Mouse (Mus musculus): ENCODE measurements around the gene Tssk3. TPM values are rescaled to one million over a fixed set of nuclear protein-coding genes. Genes with fewer than 3 reads are reported as not detected.

Tssk3 gene
- polyA plus RNA-seq, 1 experiment from 2014 or later, result not detected

- no peaks in the 10 kb centered on the region for H3K27me3 ChIP-seq (replicated peaks; ENCODE audit: control insufficient read depth, insufficient read depth, low read length)
- peaks cover 12% of the 10 kb centered on the region; the same call in 1 of the 2 replicates for H3K4me1 ChIP-seq (ENCODE audit: control insufficient read depth, insufficient read depth, low read length)
- peak overlapping the region; percentile 72 for H3K4me2 ChIP-seq (ENCODE audit: low read length)
- H3K4me3 ChIP-seq (ENCODE audit: low read depth, low read length), result peak overlapping the region; percentile 100
- ATAC-seq (peak; percentile 52), DNase-seq (ENCODE audit: low spot score) (peak; percentile 39)
- no peaks in the 10 kb centered on the region for H3K9me3 ChIP-seq (replicated peaks; ENCODE audit: control insufficient read depth, low read length)
- H3K36me3 ChIP-seq (ENCODE audit: control insufficient read depth, insufficient read depth, low read length), result peaks cover 41% of the 10 kb centered on the region
- 0% methylated on average over 12 of the region's 57 CpGs for WGBS
- H3K9ac ChIP-seq (ENCODE audit: low read length), result peak overlapping the region; percentile 100
- H3K27ac ChIP-seq (ENCODE audit: low read depth, low read length), result peak overlapping the region; percentile 98
Measured at GRCm38 (mm10) chr4:129513891-129514290, 23.1 kb upstream of the Tssk3 start.

DNA sequence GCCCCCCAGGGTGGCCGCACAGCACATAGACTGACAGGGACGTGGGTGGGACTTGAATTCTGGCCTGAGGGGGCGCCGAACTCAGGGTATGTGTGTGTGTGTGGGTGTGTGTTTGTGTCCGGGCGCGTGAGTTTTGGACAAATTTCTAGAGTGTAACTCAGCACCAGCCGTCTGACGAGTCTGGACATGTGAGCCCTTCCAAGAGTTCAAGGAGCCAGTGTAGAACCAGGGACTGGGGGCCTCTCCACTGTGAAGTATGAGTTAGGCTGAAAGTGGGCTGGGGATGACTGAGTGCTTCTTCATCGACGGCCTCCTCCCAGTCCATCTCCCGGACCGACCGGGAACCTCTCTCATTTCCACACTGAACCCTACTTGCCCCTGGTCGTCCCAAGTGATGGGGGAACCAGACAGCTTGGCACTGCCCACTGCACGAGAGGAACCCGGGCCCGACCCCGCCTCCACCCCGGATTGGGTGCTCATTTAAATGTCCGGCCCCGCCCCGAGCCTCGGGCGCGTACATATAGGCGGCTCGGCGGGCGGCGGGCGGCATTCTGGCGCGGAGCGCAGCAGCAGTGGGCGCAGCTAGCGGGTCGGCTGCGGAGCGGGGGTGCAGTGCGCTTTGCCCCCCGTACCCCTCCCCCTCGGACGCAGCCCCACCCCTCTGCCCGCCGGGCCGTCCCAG is 22.4 kb upstream of the Tssk3 start, which contains the start of gene Marcksl1:
Gene Marcksl1 (plus strand): TSS at position 496 of the 682 bp plus-strand sequence.
- Histone ChIP-seq H3K4me2 (ENCODE audit: low read length) (peak within 1 kb of the TSS; percentile 72), H3K27ac (ENCODE audit: low read depth, low read length) (peak within 1 kb of the TSS; percentile 98), H3K4me3 (ENCODE audit: low read depth, low read length) (peak within 1 kb of the TSS; percentile 100), H3K27me3 (replicated peaks; ENCODE audit: control insufficient read depth, insufficient read depth, low read length) (no peaks in the 10 kb centered on the region), H3K36me3 (ENCODE audit: control insufficient read depth, insufficient read depth, low read length) (peaks cover 35% of the 10 kb centered on the region), H3K9me3 (replicated peaks; ENCODE audit: control insufficient read depth, low read length) (no peaks in the 10 kb centered on the region), H3K4me1 (ENCODE audit: control insufficient read depth, insufficient read depth, low read length) (peaks cover 12% of the 10 kb centered on the region; the same call in 1 of the 2 replicates), H3K9ac (ENCODE audit: low read length) (peak within 1 kb of the TSS; percentile 100)
- WGBS, result 5% methylated on average over 46 of the region's 47 CpGs
- peak; percentile 90 for ATAC-seq
- peak; percentile 94 for DNase-seq (ENCODE audit: low spot score)

DNA sequence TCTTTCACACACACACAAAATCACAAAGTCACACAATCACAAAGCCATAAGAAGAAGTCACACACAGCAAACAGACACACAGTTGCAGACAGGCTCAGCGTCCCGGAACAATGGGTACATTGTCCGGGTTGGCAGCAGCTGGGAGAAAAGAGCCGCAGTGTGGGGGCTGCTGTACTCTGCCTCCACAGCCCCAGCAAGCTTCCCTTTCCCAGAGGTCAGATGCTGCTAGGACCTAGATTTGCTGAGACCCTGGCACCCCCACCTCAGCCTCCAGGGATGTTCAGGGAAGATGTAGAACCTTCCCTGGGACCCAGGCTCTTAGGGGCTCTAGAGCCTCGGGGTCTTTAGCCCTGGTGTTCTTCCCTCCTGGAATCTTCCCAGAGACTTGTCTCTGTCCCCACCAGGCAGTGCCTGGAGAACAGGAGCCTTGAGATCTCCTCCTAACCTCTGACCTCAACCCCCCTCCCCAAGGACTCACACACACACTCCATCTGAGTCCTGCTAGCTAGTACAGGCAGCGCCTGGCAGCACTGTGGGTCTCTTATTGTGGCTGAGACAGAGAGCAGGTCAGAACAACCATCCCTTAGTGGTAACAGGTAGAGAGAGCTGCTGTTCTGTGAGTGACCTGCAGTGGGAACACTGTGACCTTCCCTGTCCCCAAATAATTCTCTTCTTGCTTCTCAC is 20.7 kb upstream of the Tssk3 start:
- Histone ChIP-seq H3K27me3 (replicated peaks; ENCODE audit: control insufficient read depth, insufficient read depth, low read length) (no peaks in the 10 kb centered on the region), H3K4me2 (ENCODE audit: low read length) (no peak overlapping the region), H3K9me3 (replicated peaks; ENCODE audit: control insufficient read depth, low read length) (no peaks in the 10 kb centered on the region), H3K9ac (ENCODE audit: low read length) (0 out of 2 replicates have a peak overlapping the region, but pooled peaks have one; percentile 5), H3K4me1 (ENCODE audit: control insufficient read depth, insufficient read depth, low read length) (peaks cover 12% of the 10 kb centered on the region; the same call in 1 of the 2 replicates), H3K27ac (ENCODE audit: low read depth, low read length) (no peak overlapping the region), H3K36me3 (ENCODE audit: control insufficient read depth, insufficient read depth, low read length) (peaks cover 18% of the 10 kb centered on the region), H3K4me3 (ENCODE audit: low read depth, low read length) (no peak overlapping the region)
- 12% methylated on average over 6 of the region's 6 CpGs for WGBS
- DNase-seq (ENCODE audit: low spot score), result no peak
- ATAC-seq, result no peak

GRCm38 (mm10) chr4:129510723-129511412 is 20.0 kb upstream of the Tssk3 start:
- 42% methylated on average over 6 of the region's 6 CpGs for WGBS
- H3K4me2 ChIP-seq (ENCODE audit: low read length), result no peak overlapping the region

GRCm38 (mm10) chr4:129509650-129510049 is 18.8 kb upstream of the Tssk3 start:
- Histone ChIP-seq H3K9me3 (replicated peaks; ENCODE audit: control insufficient read depth, low read length) (no peaks in the 10 kb centered on the region), H3K27ac (ENCODE audit: low read depth, low read length) (no peak overlapping the region), H3K4me2 (ENCODE audit: low read length) (no peak overlapping the region), H3K36me3 (ENCODE audit: control insufficient read depth, insufficient read depth, low read length) (0 out of 2 replicates have a peak, but pooled peaks cover under 1% of the 10 kb centered on the region), H3K4me3 (ENCODE audit: low read depth, low read length) (no peak overlapping the region), H3K9ac (ENCODE audit: low read length) (no peak overlapping the region), H3K4me1 (ENCODE audit: control insufficient read depth, insufficient read depth, low read length) (peaks cover 10% of the 10 kb centered on the region; the same call in 1 of the 2 replicates), H3K27me3 (replicated peaks; ENCODE audit: control insufficient read depth, insufficient read depth, low read length) (no peaks in the 10 kb centered on the region)
- DNase-seq (ENCODE audit: low spot score), result no peak
- ATAC-seq, result no peak
- 71% methylated on average over 3 of the region's 3 CpGs for WGBS

More at GRCm38 (mm10) chr4:129510723-129511412, 20.0 kb upstream of the Tssk3 start:
- Histone ChIP-seq H3K4me3 (ENCODE audit: low read depth, low read length) (no peak overlapping the region), H3K4me1 (ENCODE audit: control insufficient read depth, insufficient read depth, low read length) (peaks cover 12% of the 10 kb centered on the region; the same call in 1 of the 2 replicates), H3K36me3 (ENCODE audit: control insufficient read depth, insufficient read depth, low read length) (peaks cover 12% of the 10 kb centered on the region), H3K27me3 (replicated peaks; ENCODE audit: control insufficient read depth, insufficient read depth, low read length) (no peaks in the 10 kb centered on the region), H3K9ac (ENCODE audit: low read length) (no peak overlapping the region), H3K27ac (ENCODE audit: low read depth, low read length) (no peak overlapping the region), H3K9me3 (replicated peaks; ENCODE audit: control insufficient read depth, low read length) (no peaks in the 10 kb centered on the region)
- DNase-seq (ENCODE audit: low spot score), result no peak
- no peak for ATAC-seq

DNA sequence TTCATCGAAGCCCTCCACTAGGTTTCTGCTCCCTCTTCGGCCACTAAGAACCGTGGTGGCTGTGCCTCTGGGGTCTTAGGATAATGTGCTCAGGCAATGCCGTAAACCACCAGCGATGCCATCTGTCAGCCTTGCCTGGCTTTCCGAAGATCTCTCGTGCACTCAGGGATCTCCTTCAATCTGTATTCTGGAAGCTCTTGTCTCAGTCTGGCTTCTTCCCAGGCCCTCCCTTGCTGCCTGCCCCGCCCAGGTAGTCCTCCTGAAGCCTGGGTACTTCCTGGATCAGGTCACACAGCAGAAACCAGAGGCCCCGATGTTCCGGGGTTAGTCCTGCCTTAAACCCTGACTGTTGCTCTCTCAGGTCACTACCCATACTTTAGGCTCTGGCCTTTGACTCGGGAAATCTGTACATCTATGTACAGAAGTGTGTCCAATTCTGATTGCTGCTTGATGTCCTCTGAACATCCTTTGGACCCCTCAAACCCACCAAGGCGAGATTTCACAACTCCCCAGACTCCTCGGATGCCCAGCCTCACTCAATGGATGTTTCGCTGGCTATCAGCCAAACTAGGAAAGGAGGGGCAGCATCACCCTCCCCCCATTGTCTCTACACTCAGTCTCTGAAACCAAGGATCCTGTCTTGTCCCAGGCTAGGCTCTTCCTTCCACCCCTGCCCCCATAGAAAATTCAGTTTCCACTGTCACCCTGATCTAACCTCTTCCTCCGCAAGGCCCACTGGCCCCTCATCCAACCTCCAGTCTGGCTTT is 18.2 kb upstream of the Tssk3 start:
- WGBS, result 58% methylated on average over 15 of the region's 15 CpGs

GRCm38 (mm10) chr4:129508237-129508515 is 17.4 kb upstream of the Tssk3 start:
- no peaks in the 10 kb centered on the region for H3K36me3 ChIP-seq (ENCODE audit: control insufficient read depth, insufficient read depth, low read length)
- peaks cover 10% of the 10 kb centered on the region; the same call in 1 of the 2 replicates for H3K4me1 ChIP-seq (ENCODE audit: control insufficient read depth, insufficient read depth, low read length)
- ATAC-seq, result no peak
- H3K27ac ChIP-seq (ENCODE audit: low read depth, low read length), result no peak overlapping the region
- WGBS, result 74% methylated on average over 3 of the region's 3 CpGs
- H3K9me3 ChIP-seq (replicated peaks; ENCODE audit: control insufficient read depth, low read length), result no peaks in the 10 kb centered on the region
- no peaks in the 10 kb centered on the region for H3K27me3 ChIP-seq (replicated peaks; ENCODE audit: control insufficient read depth, insufficient read depth, low read length)
- no peak overlapping the region for H3K4me2 ChIP-seq (ENCODE audit: low read length)
- H3K9ac ChIP-seq (ENCODE audit: low read length), result no peak overlapping the region
- no peak overlapping the region for H3K4me3 ChIP-seq (ENCODE audit: low read depth, low read length)
- no peak for DNase-seq (ENCODE audit: low spot score)

More for the DNA sequence above, 18.2 kb upstream of the Tssk3 start:
- no peaks in the 10 kb centered on the region for H3K36me3 ChIP-seq (ENCODE audit: control insufficient read depth, insufficient read depth, low read length)
- ATAC-seq (no peak), DNase-seq (ENCODE audit: low spot score) (no peak)
- H3K27me3 ChIP-seq (replicated peaks; ENCODE audit: control insufficient read depth, insufficient read depth, low read length), result no peaks in the 10 kb centered on the region
- H3K4me3 ChIP-seq (ENCODE audit: low read depth, low read length), result no peak overlapping the region
- H3K9ac ChIP-seq (ENCODE audit: low read length), result no peak overlapping the region
- no peaks in the 10 kb centered on the region for H3K9me3 ChIP-seq (replicated peaks; ENCODE audit: control insufficient read depth, low read length)
- no peak overlapping the region for H3K27ac ChIP-seq (ENCODE audit: low read depth, low read length)
- peaks cover 10% of the 10 kb centered on the region; the same call in 1 of the 2 replicates for H3K4me1 ChIP-seq (ENCODE audit: control insufficient read depth, insufficient read depth, low read length)
- H3K4me2 ChIP-seq (ENCODE audit: low read length), result no peak overlapping the region

DNA sequence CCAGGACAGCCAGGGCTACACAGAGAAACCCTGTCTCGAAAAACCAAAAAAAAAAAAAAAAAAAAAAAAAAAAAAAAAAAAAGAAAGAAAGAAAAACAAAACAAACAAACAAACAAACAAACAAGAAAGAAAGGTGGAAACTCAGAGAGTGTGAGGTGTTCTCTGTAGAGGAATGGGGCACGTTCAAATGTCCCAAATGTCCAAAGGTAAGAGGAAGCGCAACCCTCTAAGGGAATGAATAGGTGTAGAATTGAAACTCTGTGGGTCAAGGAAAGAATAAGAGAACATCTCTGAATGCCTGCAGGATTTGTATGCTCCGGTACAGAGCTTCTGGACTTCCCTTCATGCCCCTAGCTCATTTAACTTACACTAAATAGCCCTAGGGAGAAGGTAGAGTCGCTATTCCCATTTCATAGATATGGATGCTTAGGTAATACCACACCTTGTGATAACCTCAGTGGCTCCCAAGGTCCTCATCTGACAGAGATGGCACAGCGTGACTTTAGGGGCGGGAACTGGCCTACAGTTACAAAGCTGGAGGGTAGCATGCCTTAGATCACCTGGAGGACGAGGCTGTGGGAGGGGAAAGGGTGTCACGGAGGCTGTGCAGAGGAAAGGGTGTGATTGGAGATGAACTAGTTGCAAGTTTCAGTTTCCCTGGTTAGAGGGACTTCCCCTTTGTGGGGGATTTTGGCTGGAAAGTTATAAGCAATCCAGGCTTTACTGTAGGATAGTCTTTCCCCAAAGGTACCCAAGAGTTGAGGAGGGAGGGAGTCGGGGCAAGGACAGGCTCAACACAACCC is 16.8 kb upstream of the Tssk3 start:
- Histone ChIP-seq H3K9ac (ENCODE audit: low read length) (no peak overlapping the region), H3K27me3 (replicated peaks; ENCODE audit: control insufficient read depth, insufficient read depth, low read length) (no peaks in the 10 kb centered on the region), H3K4me3 (ENCODE audit: low read depth, low read length) (no peak overlapping the region), H3K9me3 (replicated peaks; ENCODE audit: control insufficient read depth, low read length) (no peaks in the 10 kb centered on the region), H3K27ac (ENCODE audit: low read depth, low read length) (no peak overlapping the region), H3K36me3 (ENCODE audit: control insufficient read depth, insufficient read depth, low read length) (no peaks in the 10 kb centered on the region), H3K4me1 (ENCODE audit: control insufficient read depth, insufficient read depth, low read length) (peaks cover 10% of the 10 kb centered on the region; the same call in 1 of the 2 replicates), H3K4me2 (ENCODE audit: low read length) (no peak overlapping the region)
- DNase-seq (ENCODE audit: low spot score) (no peak), ATAC-seq (no peak)
- WGBS, result 71% methylated on average over 9 of the region's 10 CpGs

Measured in forebrain, embryonic 14.5 days (tissue).